Mouse (Mus musculus) CH12.LX (cell line): ENCODE measurements at regions not wholly inside any gene's neighbourhood (a gene's known extent, or its start where the extent isn't known, plus 50 kb on each side); places are given as distances from the start of the nearest gene placed in this dataset.

Experiments used
- CTCF ChIP-seq, 2 experiments: IDR thresholded peaks in 1 of 2; conservative IDR thresholded peaks in 1 of 2; 2 replicates each; pipeline ENCODE4 v1.5.1; 2011 to 2012; ENCODE audit warnings: low read depth in 2 of 2, low read length in 2 of 2, improper control_type of control experiment in 1 of 2, inconsistent platforms in 1 of 2, mild to moderate bottlenecking in 1 of 2, moderate library complexity in 1 of 2
- TBP ChIP-seq: conservative IDR thresholded peaks from 2 replicates; pipeline ENCODE4 v1.6.1; 2011; ENCODE audit warnings: low read depth, low read length, improper control_type of control experiment

DNA sequence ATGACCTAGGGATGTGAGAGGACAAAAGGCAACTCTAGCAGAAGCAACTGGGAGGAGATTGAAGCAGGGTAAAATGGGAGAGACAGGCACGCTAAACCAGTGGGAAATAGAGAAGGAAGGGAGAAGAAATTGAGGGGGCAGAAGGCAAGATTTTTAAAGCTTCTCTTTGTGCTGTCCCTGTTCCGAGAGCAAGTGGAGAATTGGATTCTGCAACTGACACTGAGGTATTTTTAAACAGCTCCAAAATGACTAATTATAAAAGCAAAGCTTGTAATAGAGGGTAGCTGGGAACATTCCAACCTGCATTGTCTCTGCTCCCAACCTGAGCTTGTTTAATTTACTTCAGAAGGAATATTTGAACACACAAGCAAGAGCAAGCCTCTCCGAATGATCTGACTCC, 460.7 kb upstream of the Mgmt start:
- TF ChIP-seq TBP (no peak), CTCF (conservative IDR thresholded peaks at IDR 0.05 in 1 of 2, IDR thresholded peaks at IDR 0.05 in 1 of 2; ENCODE audit: low read depth in 2 of 2, low read length in 2 of 2) (no peak)
